Mouse (Mus musculus): Measurements from ENCODE around the gene Gm21974. TPM values are rescaled to one million over a fixed set of nuclear protein-coding genes. Genes with fewer than 3 reads are reported as not detected.

Gene Gm21974
- polyA plus RNA-seq, 1 experiment, result not detected

GRCm38 (mm10) chr7:127879301-127879700, 16.0 kb downstream of the Gm21974 start:
- H3K9me3 ChIP-seq (replicated peaks; ENCODE audit: control insufficient read depth, insufficient read depth, low read length, poor library complexity, severe bottlenecking), result no peaks in the 10 kb centered on the region
- no peak overlapping the region for H3K27ac ChIP-seq (ENCODE audit: insufficient read depth, low read length)
- TF ChIP-seq EP300 (IDR thresholded peaks at IDR 0.05; ENCODE audit: insufficient read depth, low read depth, low read length) (no peak), CTCF (IDR thresholded peaks at IDR 0.05; ENCODE audit: low read depth, low read length) (no peak)
- H3K27me3 ChIP-seq (ENCODE audit: control insufficient read depth, insufficient read depth, low read length, poor library complexity, severe bottlenecking), result no peaks in the 10 kb centered on the region
- H3K4me1 ChIP-seq (ENCODE audit: control insufficient read depth, insufficient read depth, low read length), result no peaks in the 10 kb centered on the region
- H3K36me3 ChIP-seq (ENCODE audit: control insufficient read depth, insufficient read depth, low read length, poor library complexity, severe bottlenecking), result peaks cover 41% of the 10 kb centered on the region
- no peak overlapping the region for H3K9ac ChIP-seq (ENCODE audit: low read depth, poor library complexity, severe bottlenecking)
- no peak overlapping the region for H3K4me3 ChIP-seq (ENCODE audit: low read depth, low read length)

DNA sequence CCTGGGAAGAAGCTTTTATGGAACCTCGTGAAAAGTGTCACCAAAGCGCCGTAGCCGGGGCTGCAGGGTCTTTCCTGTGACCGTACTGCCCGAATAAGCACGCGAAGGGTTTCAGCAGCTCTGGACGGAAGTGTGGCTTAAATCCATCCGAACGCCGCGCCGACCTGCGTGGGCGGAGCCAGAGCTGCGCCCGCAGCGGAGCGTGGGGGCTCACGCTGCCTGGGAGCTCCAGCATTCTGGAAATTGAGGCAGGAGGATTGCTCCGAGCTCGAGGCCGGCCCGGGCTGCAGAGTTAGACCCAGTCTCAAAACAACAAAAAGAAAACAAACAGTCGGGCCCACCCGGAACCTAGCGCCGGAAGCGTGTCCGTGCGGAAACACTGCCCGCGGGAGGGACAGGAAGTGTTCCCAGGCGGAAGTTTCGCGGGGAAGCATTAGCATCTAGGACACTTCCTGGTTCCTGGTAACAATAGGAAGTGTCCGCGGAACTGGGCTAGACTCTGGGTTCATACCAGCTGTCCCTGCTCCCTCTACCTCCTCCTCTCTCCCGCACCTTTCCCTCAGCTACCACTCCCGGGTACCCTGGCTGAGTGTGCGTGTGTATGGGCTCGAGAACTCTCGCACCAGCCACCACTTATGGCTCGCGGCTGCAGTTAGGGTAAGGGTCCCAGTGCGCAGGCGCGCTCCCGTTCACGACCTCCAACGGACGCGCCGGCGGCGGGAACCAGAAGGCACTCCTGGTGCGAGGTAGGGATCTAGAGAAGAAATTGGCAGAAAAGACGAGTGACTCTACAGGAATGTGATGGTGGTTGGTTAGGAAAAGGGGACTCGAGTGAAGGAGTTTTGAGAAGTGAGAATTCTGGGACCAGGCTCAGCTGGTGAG, 18.5 kb downstream of the Gm21974 start, which contains the start of gene Zfp668:
Zfp668 (minus strand) TSS at position 362 of the 882 bp plus-strand sequence.
- no peaks in the 10 kb centered on the region for H3K9me3 ChIP-seq (replicated peaks; ENCODE audit: control insufficient read depth, insufficient read depth, low read length, poor library complexity, severe bottlenecking)
- H3K36me3 ChIP-seq (ENCODE audit: control insufficient read depth, insufficient read depth, low read length, poor library complexity, severe bottlenecking), result peaks cover 29% of the 10 kb centered on the region
- no peaks in the 10 kb centered on the region for H3K27me3 ChIP-seq (ENCODE audit: control insufficient read depth, insufficient read depth, low read length, poor library complexity, severe bottlenecking)
- H3K27ac ChIP-seq (ENCODE audit: insufficient read depth, low read length), result peak within 1 kb of the TSS; percentile 60
- H3K4me3 ChIP-seq (ENCODE audit: low read depth, low read length), result peak within 1 kb of the TSS; percentile 86
- TF ChIP-seq POLR2A (IDR thresholded peaks at IDR 0.05; ENCODE audit: insufficient read depth, low read length) (peak; percentile 46), CTCF (IDR thresholded peaks at IDR 0.05; ENCODE audit: low read depth, low read length) (no peak), EP300 (IDR thresholded peaks at IDR 0.05; ENCODE audit: insufficient read depth, low read depth, low read length) (no peak)
- H3K9ac ChIP-seq (ENCODE audit: low read depth, poor library complexity, severe bottlenecking), result peak within 1 kb of the TSS; percentile 95
- no peaks in the 10 kb centered on the region for H3K4me1 ChIP-seq (ENCODE audit: control insufficient read depth, insufficient read depth, low read length)

DNA sequence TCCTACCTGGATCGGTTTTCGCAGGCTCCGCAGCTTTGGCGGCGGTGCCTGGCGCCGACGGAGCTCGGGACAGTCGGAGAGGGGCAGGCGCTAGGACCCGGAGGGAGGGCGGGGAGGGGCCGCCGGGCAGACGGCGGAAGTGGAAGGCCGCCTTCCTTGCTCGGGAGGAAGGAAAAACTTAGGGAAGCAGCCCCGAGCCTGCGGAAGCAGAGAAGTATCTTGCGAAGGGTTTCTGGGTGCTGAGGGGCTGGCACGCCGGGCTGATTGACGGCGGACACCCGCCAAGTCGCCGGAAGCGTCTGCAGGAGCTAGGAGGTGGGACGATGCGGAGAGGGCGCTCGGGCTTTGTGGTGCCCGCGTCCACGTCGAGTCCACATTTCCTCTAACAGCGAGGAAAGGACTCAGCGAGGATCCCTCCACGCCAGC, 19.2 kb downstream of the Gm21974 start, which contains the start of gene Zfp646:
Zfp646 (plus strand) TSS at position 181 of the 426 bp plus-strand sequence.
- peak within 1 kb of the TSS; percentile 86 for H3K4me3 ChIP-seq (ENCODE audit: low read depth, low read length)
- peak within 1 kb of the TSS; percentile 60 for H3K27ac ChIP-seq (ENCODE audit: insufficient read depth, low read length)
- no peak for TF ChIP-seq EP300 (IDR thresholded peaks at IDR 0.05; ENCODE audit: insufficient read depth, low read depth, low read length)
- no peak for TF ChIP-seq POLR2A (IDR thresholded peaks at IDR 0.05; ENCODE audit: insufficient read depth, low read length)
- no peak for TF ChIP-seq CTCF (IDR thresholded peaks at IDR 0.05; ENCODE audit: low read depth, low read length)
- no peaks in the 10 kb centered on the region for H3K27me3 ChIP-seq (ENCODE audit: control insufficient read depth, insufficient read depth, low read length, poor library complexity, severe bottlenecking)
- H3K9me3 ChIP-seq (replicated peaks; ENCODE audit: control insufficient read depth, insufficient read depth, low read length, poor library complexity, severe bottlenecking), result no peaks in the 10 kb centered on the region
- H3K4me1 ChIP-seq (ENCODE audit: control insufficient read depth, insufficient read depth, low read length), result no peaks in the 10 kb centered on the region
- peak within 1 kb of the TSS; percentile 95 for H3K9ac ChIP-seq (ENCODE audit: low read depth, poor library complexity, severe bottlenecking)
- H3K36me3 ChIP-seq (ENCODE audit: control insufficient read depth, insufficient read depth, low read length, poor library complexity, severe bottlenecking), result peaks cover 23% of the 10 kb centered on the region

DNA sequence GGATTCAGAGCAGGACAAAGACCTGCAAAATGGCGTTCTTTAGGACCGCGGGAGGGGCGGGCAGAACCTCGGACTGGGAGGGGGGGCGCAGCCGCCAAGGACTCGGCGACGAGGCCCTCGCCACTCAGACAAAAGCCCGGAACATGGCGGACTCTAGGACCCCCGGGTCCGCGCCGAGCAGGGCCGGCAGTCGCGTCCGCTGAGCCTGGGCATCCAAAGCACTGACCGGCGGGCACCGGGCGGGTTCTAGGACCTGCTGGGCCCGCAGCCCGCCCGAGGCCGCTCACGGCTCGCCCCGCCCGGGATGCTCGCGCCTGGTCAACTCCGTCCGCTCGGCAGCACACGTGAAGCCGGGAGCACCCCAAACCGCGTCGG, 19.6 kb downstream of the Gm21974 start:
- Histone ChIP-seq H3K9me3 (replicated peaks; ENCODE audit: control insufficient read depth, insufficient read depth, low read length, poor library complexity, severe bottlenecking) (no peaks in the 10 kb centered on the region), H3K4me1 (ENCODE audit: control insufficient read depth, insufficient read depth, low read length) (no peaks in the 10 kb centered on the region), H3K27ac (ENCODE audit: insufficient read depth, low read length) (peak overlapping the region; percentile 60), H3K4me3 (ENCODE audit: low read depth, low read length) (peak overlapping the region; percentile 86), H3K9ac (ENCODE audit: low read depth, poor library complexity, severe bottlenecking) (peak overlapping the region; percentile 95), H3K27me3 (ENCODE audit: control insufficient read depth, insufficient read depth, low read length, poor library complexity, severe bottlenecking) (no peaks in the 10 kb centered on the region), H3K36me3 (ENCODE audit: control insufficient read depth, insufficient read depth, low read length, poor library complexity, severe bottlenecking) (peaks cover 18% of the 10 kb centered on the region)
- TF ChIP-seq CTCF (IDR thresholded peaks at IDR 0.05; ENCODE audit: low read depth, low read length) (no peak), POLR2A (IDR thresholded peaks at IDR 0.05; ENCODE audit: insufficient read depth, low read length) (no peak)

- no peak for TF ChIP-seq POLR2A (IDR thresholded peaks at IDR 0.05; ENCODE audit: insufficient read depth, low read length)
- no peak for TF ChIP-seq CTCF (IDR thresholded peaks at IDR 0.05; ENCODE audit: low read depth, low read length)
- TF ChIP-seq EP300 (IDR thresholded peaks at IDR 0.05; ENCODE audit: insufficient read depth, low read depth, low read length), result no peak
- H3K27ac ChIP-seq (ENCODE audit: insufficient read depth, low read length), result peak overlapping the region; percentile 21
- H3K4me1 ChIP-seq (ENCODE audit: control insufficient read depth, insufficient read depth, low read length), result no peaks in the 10 kb centered on the region
- no peaks in the 10 kb centered on the region for H3K9me3 ChIP-seq (replicated peaks; ENCODE audit: control insufficient read depth, insufficient read depth, low read length, poor library complexity, severe bottlenecking)
- no peaks in the 10 kb centered on the region for H3K27me3 ChIP-seq (ENCODE audit: control insufficient read depth, insufficient read depth, low read length, poor library complexity, severe bottlenecking)
- peak overlapping the region; percentile 86 for H3K4me3 ChIP-seq (ENCODE audit: low read depth, low read length)
- peaks cover 12% of the 10 kb centered on the region for H3K36me3 ChIP-seq (ENCODE audit: control insufficient read depth, insufficient read depth, low read length, poor library complexity, severe bottlenecking)
- peak overlapping the region; percentile 95 for H3K9ac ChIP-seq (ENCODE audit: low read depth, poor library complexity, severe bottlenecking)
Measured at GRCm38 (mm10) chr7:127874812-127875626, 20.2 kb downstream of the Gm21974 start.
